Mouse (Mus musculus) embryonic fibroblast, embryonic 13.5 days (primary cell): ENCODE data around the gene Tubb2b.

Experiments used
- CTCF ChIP-seq: IDR thresholded peaks from 2 replicates; pipeline ENCODE4 v1.5.1; 2011; ENCODE audit warnings: mild to moderate bottlenecking, control low read depth, low read length, moderate library complexity, borderline replicate concordance; ENCODE audit not compliant: insufficient read depth
- POLR2A ChIP-seq: IDR thresholded peaks from 2 replicates; pipeline ENCODE4 v1.6.1; 2011; ENCODE audit warnings: low read depth, mild to moderate bottlenecking, control low read depth, low read length, moderate library complexity

- TF ChIP-seq CTCF (no peak), POLR2A (no peak)
Measured at GRCm38 (mm10) chr13:34148181-34148580, 17.9 kb upstream of the Tubb2b start.
